Mouse (Mus musculus) ES-Bruce4 (cell line): ENCODE measurements around the gene Chmp3. TPM values are rescaled to one million over a fixed set of nuclear protein-coding genes. Genes with fewer than 3 reads are reported as not detected.

Experiments used
- H3K27ac ChIP-seq: 2 replicates; pipeline ENCODE4 v1.5.1; 2012; ENCODE audit warnings: low read length, inconsistent platforms; ENCODE audit not compliant: insufficient read depth
- H3K27me3 ChIP-seq: 2 replicates; pipeline ENCODE4 v1.6.1; 2012; ENCODE audit warnings: mild to moderate bottlenecking, low read length, inconsistent platforms; ENCODE audit not compliant: control insufficient read depth, poor library complexity, insufficient read depth, severe bottlenecking
- H3K36me3 ChIP-seq: 2 replicates; pipeline ENCODE4 v1.6.1; 2012; ENCODE audit warnings: inconsistent platforms, mild to moderate bottlenecking, low read length, moderate library complexity; ENCODE audit not compliant: control insufficient read depth, poor library complexity, insufficient read depth, severe bottlenecking
- H3K4me1 ChIP-seq: one replicate; pipeline ENCODE4 v1.8.1; 2011; ENCODE audit warnings: low read length; ENCODE audit not compliant: control insufficient read depth, insufficient read depth
- H3K4me3 ChIP-seq: 2 replicates; pipeline ENCODE4 v1.5.1; 2011; ENCODE audit warnings: low read depth, mild to moderate bottlenecking, low read length
- H3K9ac ChIP-seq: 2 replicates; pipeline ENCODE4 v1.6.1; 2012; ENCODE audit warnings: low read depth, mild to moderate bottlenecking, inconsistent platforms; ENCODE audit not compliant: poor library complexity, severe bottlenecking
- H3K9me3 ChIP-seq: replicated peaks from 2 replicates; pipeline ENCODE4 v1.6.1; 2012; ENCODE audit warnings: mild to moderate bottlenecking, low read length, inconsistent platforms; ENCODE audit not compliant: control insufficient read depth, poor library complexity, insufficient read depth, severe bottlenecking
- CTCF ChIP-seq: IDR thresholded peaks from one replicate; pipeline ENCODE4 v1.8.1; 2011; ENCODE audit warnings: low read depth, low read length
- EP300 ChIP-seq: IDR thresholded peaks from 2 replicates; pipeline ENCODE4 v1.6.1; 2011; ENCODE audit warnings: low read depth, low read length; ENCODE audit not compliant: insufficient read depth
- POLR2A ChIP-seq: IDR thresholded peaks from one replicate; pipeline ENCODE4 v1.8.1; 2011; ENCODE audit warnings: low read length; ENCODE audit not compliant: insufficient read depth
- polyA plus RNA-seq: library from polyadenylated mRNA; stranded (reverse); fragments of >200 nt; gene quantifications from 2 replicates; pipeline ENCODE4 v1.2.4, GENCODE M21; 2011; ENCODE audit warnings: low read depth; ENCODE audit not compliant: missing spikeins, insufficient read depth, insufficient read length

The Chmp3 gene
- polyA plus RNA-seq, 1 experiment = 149 TPM

GRCm38 (mm10) chr6:71530176-71530575 lies 13.4 kb upstream of the Chmp3 start:
- Histone ChIP-seq H3K36me3 (no peaks in the 10 kb centered on the region), H3K9ac (no peak overlapping the region), H3K27me3 (no peaks in the 10 kb centered on the region), H3K27ac (no peak overlapping the region), H3K4me3 (no peak overlapping the region), H3K9me3 (no peaks in the 10 kb centered on the region), H3K4me1 (no peaks in the 10 kb centered on the region)
- TF ChIP-seq CTCF (no peak), POLR2A (no peak), EP300 (no peak)

GRCm38 (mm10) chr6:71537286-71537685 lies 6.3 kb upstream of the Chmp3 start:
- no peak overlapping the region for H3K4me3 ChIP-seq
- H3K9me3 ChIP-seq = no peaks in the 10 kb centered on the region
- H3K4me1 ChIP-seq = no peaks in the 10 kb centered on the region
- TF ChIP-seq EP300 = no peak
- no peak for TF ChIP-seq POLR2A
- no peak for TF ChIP-seq CTCF
- H3K36me3 ChIP-seq = no peaks in the 10 kb centered on the region
- no peak overlapping the region for H3K27ac ChIP-seq
- H3K27me3 ChIP-seq = no peaks in the 10 kb centered on the region
- no peak overlapping the region for H3K9ac ChIP-seq

GRCm38 (mm10) chr6:71555507-71555951 lies 11.9 kb downstream of the Chmp3 start:
- Histone ChIP-seq H3K4me1 (no peaks in the 10 kb centered on the region), H3K27me3 (no peaks in the 10 kb centered on the region), H3K27ac (no peak overlapping the region), H3K4me3 (no peak overlapping the region), H3K36me3 (no peaks in the 10 kb centered on the region), H3K9me3 (no peaks in the 10 kb centered on the region), H3K9ac (no peak overlapping the region)
- TF ChIP-seq POLR2A = no peak
- no peak for TF ChIP-seq EP300
- no peak for TF ChIP-seq CTCF

GRCm38 (mm10) chr6:71556826-71557225 lies 13.2 kb downstream of the Chmp3 start:
- H3K4me1 ChIP-seq = no peaks in the 10 kb centered on the region
- no peak overlapping the region for H3K9ac ChIP-seq
- no peak overlapping the region for H3K27ac ChIP-seq
- no peaks in the 10 kb centered on the region for H3K36me3 ChIP-seq
- no peak overlapping the region for H3K4me3 ChIP-seq
- no peak for TF ChIP-seq CTCF
- TF ChIP-seq EP300 = no peak
- no peak for TF ChIP-seq POLR2A
- no peaks in the 10 kb centered on the region for H3K9me3 ChIP-seq
- H3K27me3 ChIP-seq = no peaks in the 10 kb centered on the region

GRCm38 (mm10) chr6:71568616-71569015 lies 25.0 kb downstream of the Chmp3 start:
- Histone ChIP-seq H3K27me3 (no peaks in the 10 kb centered on the region), H3K36me3 (peaks cover 2% of the 10 kb centered on the region; the same call in 1 of the 2 replicates), H3K27ac (no peak overlapping the region), H3K4me1 (no peaks in the 10 kb centered on the region), H3K9ac (no peak overlapping the region), H3K4me3 (no peak overlapping the region), H3K9me3 (no peaks in the 10 kb centered on the region)
- TF ChIP-seq POLR2A = no peak
- TF ChIP-seq EP300 = no peak
- TF ChIP-seq CTCF = no peak

- H3K4me1 ChIP-seq = no peaks in the 10 kb centered on the region
- peaks cover 2% of the 10 kb centered on the region; the same call in 1 of the 2 replicates for H3K36me3 ChIP-seq
- no peak overlapping the region for H3K27ac ChIP-seq
- no peaks in the 10 kb centered on the region for H3K27me3 ChIP-seq
- H3K4me3 ChIP-seq = no peak overlapping the region
- no peaks in the 10 kb centered on the region for H3K9me3 ChIP-seq
- TF ChIP-seq CTCF = no peak
- no peak for TF ChIP-seq EP300
- no peak for TF ChIP-seq POLR2A
- no peak overlapping the region for H3K9ac ChIP-seq
Measured at GRCm38 (mm10) chr6:71569025-71569424, 25.4 kb downstream of the Chmp3 start.

GRCm38 (mm10) chr6:71575359-71575758 lies 31.8 kb downstream of the Chmp3 start:
- no peaks in the 10 kb centered on the region for H3K4me1 ChIP-seq
- H3K4me3 ChIP-seq = no peak overlapping the region
- no peaks in the 10 kb centered on the region for H3K9me3 ChIP-seq
- no peak overlapping the region for H3K9ac ChIP-seq
- TF ChIP-seq CTCF (no peak), EP300 (no peak), POLR2A (no peak)
- H3K27me3 ChIP-seq = no peaks in the 10 kb centered on the region; the same call in 1 of the 2 replicates
- no peak overlapping the region for H3K27ac ChIP-seq
- peaks cover 2% of the 10 kb centered on the region; the same call in 1 of the 2 replicates for H3K36me3 ChIP-seq
